Mouse (Mus musculus) bone marrow, adult 2 months (tissue): ENCODE measurements around the gene Abcc9. TPM values are rescaled to one million over a fixed set of nuclear protein-coding genes. Genes with fewer than 3 reads are reported as not detected.

Source experiments
- H3K27ac ChIP-seq: fragments of 200-500 bp; 2 replicates; pipeline ENCODE4 v1.5.1; 2012; ENCODE audit warnings: low read depth, mild to moderate bottlenecking, control low read depth, inconsistent platforms, low read length; ENCODE audit not compliant: control insufficient read depth, poor library complexity, insufficient read depth
- H3K4me1 ChIP-seq: fragments of 200-500 bp; 2 replicates; pipeline ENCODE4 v1.6.1; 2011; ENCODE audit warnings: low read length; ENCODE audit not compliant: control insufficient read depth, insufficient read depth
- H3K4me3 ChIP-seq: fragments of 200-500 bp; replicated peaks from 2 replicates; pipeline ENCODE3; 2011; ENCODE audit warnings: mild to moderate bottlenecking, low read depth, low read length, control low read depth; ENCODE audit not compliant: control insufficient read depth
- CTCF ChIP-seq: fragments of 200-500 bp; IDR thresholded peaks from 2 replicates; pipeline ENCODE4 v1.5.1; 2011; ENCODE audit warnings: low read length, control low read depth; ENCODE audit not compliant: control insufficient read depth, insufficient read depth
- POLR2A ChIP-seq: fragments of 200-500 bp; IDR thresholded peaks from 2 replicates; pipeline ENCODE4 v1.6.1; 2011; ENCODE audit warnings: low read depth, mild to moderate bottlenecking, control low read depth, low read length, borderline replicate concordance; ENCODE audit not compliant: control insufficient read depth
- WGBS: fragments of 180-500 bp; shearing (Covaris S2); methylation state at CpG from one replicate; pipeline ENCODE4 v1.1.7; 2018; 5-methylcytosine and 5-hydroxymethylcytosine counted together
- polyA plus RNA-seq: library from polyadenylated mRNA; stranded (reverse); fragments of >200 nt; gene quantifications from 2 replicates; pipeline ENCODE4 v1.2.4, GENCODE M21; 2011; ENCODE audit warnings: low replicate concordance; ENCODE audit not compliant: missing spikeins, insufficient read depth, insufficient read length

Abcc9 gene
- polyA plus RNA-seq, 1 experiment: 3.8 TPM

DNA sequence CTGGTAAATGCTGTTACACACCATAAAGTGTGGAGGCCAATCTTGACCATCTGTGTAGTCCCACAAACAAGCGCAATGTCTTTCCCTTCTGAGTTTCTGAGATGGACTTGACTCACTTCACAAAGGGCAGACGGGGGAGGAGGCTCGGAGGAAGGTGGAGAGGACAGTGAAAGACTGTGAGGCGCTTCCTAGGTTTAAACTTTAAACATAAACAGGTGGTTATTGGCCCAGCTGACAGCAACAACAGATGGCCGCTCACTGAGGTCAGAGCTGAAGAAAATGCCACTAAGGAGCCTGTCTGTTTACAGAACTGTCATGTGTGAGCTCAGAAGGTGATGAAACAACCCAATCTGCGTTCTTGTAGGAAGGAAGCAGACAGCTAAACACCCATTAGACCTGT is 78.8 kb downstream of the Abcc9 start:
- Histone ChIP-seq H3K4me3 (no peak overlapping the region), H3K27ac (no peak overlapping the region), H3K4me1 (no peaks in the 10 kb centered on the region)
- WGBS: 76% methylated on average over 6 of the region's 6 CpGs
- no peak for TF ChIP-seq POLR2A
- TF ChIP-seq CTCF: no peak

GRCm38 (mm10) chr6:142616659-142617058 is 85.5 kb downstream of the Abcc9 start:
- H3K4me1 ChIP-seq: no peaks in the 10 kb centered on the region
- WGBS: 60% methylated on average over 3 of the region's 3 CpGs

DNA sequence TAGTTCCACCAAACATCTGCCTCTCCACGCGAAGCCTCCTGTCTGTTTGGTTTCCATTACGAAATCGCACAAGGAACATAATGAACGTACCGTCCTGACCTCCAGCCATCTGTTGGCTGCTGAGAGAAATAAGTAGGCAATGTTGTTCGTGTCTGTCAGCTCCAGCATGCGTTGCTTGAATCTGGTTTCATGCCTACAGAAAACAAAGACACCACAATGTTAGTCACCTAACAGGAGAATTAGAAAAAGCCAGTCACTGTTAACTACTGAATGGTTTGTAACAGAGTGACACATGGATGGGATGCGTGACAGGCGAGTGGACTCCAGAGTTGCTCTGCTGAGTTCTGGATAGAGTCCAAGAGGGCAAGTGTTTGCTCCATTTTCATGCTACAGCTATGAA is 87.8 kb downstream of the Abcc9 start:
- WGBS: 65% methylated on average over 10 of the region's 10 CpGs
- Histone ChIP-seq H3K4me3 (no peak overlapping the region), H3K4me1 (no peaks in the 10 kb centered on the region), H3K27ac (no peak overlapping the region)
- TF ChIP-seq CTCF (no peak), POLR2A (no peak)

More at GRCm38 (mm10) chr6:142616659-142617058, 85.5 kb downstream of the Abcc9 start:
- Histone ChIP-seq H3K27ac (no peak overlapping the region), H3K4me3 (no peak overlapping the region)
- TF ChIP-seq CTCF (no peak), POLR2A (no peak)

DNA sequence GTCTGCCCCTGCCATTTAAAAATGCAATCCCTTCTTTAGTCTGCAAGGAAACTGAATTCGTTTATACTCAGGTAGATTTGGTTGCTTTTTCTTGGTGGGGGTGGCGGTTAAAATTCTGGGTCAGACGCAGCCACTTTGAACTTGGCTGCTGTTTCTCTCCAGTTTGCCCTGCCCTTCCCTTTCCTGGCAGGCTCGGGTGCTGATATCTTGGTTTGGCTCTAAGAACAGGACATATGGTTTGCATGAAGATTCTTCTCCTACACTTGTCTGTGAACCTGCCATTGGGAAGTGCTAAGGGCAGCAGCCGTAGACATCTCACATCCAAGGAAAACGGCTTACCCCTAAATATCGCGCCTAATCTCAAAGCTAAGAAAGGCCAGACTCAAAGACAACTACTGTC is 89.7 kb downstream of the Abcc9 start:
- no peak for TF ChIP-seq POLR2A
- Histone ChIP-seq H3K27ac (no peak overlapping the region), H3K4me1 (no peaks in the 10 kb centered on the region), H3K4me3 (no peak overlapping the region)
- 69% methylated on average over 8 of the region's 8 CpGs for WGBS

DNA sequence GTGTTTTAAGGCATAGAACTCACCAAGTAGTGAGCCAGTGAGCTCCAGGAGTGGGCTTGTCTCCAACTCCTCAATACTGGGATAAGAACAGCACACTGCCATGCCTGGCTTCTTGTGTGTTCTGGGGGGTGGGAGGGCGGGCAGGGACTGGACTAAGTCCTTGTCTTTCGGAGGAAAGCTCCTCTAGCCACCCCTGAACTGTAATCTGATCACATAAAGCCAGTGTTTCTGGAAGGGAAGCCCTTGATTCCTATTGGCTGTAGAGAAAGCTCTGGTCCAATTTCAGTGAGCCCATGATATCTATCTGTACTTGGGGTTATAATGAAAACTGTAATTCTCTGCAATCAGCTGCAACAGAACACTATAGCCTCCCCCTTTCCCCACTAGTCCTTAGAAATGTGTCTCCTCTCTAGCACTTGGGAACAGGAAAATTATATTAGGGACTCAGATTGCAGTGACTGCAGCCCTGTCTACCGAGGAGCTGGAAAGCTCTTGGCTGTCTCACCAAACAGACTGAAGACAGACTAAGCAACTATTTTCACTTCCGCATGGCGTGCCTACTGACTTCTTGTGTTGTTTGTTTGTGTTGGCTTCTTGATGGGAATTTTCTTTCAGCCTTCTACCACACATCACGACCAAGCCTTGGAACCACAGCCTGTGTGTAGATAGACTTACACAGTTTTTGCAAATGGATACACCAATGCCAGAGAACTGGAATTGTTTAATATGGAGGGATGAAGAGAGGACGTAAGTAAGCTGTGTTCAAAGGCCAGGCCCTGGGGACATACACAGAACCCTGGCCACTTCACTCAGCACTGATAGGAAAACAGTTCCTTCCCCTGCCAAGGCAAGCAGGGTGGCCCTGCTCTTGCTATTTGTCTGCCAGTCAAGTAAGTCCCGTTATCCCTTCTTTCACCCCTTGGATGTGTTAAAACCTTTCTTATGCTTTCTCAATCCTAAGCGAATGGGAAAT is 92.4 kb downstream of the Abcc9 start:
- H3K4me1 ChIP-seq: no peaks in the 10 kb centered on the region
- TF ChIP-seq CTCF (no peak), POLR2A (no peak)
- 72% methylated on average over 9 of the region's 9 CpGs for WGBS
- no peak overlapping the region for H3K4me3 ChIP-seq
- no peak overlapping the region for H3K27ac ChIP-seq

- no peak for TF ChIP-seq POLR2A
- no peak for TF ChIP-seq CTCF
- no peak overlapping the region for H3K4me3 ChIP-seq
- WGBS: 80% methylated on average over 7 of the region's 7 CpGs
- no peak overlapping the region for H3K27ac ChIP-seq
- no peaks in the 10 kb centered on the region for H3K4me1 ChIP-seq
Observed at GRCm38 (mm10) chr6:142607080-142607479, 95.0 kb downstream of the Abcc9 start.

DNA sequence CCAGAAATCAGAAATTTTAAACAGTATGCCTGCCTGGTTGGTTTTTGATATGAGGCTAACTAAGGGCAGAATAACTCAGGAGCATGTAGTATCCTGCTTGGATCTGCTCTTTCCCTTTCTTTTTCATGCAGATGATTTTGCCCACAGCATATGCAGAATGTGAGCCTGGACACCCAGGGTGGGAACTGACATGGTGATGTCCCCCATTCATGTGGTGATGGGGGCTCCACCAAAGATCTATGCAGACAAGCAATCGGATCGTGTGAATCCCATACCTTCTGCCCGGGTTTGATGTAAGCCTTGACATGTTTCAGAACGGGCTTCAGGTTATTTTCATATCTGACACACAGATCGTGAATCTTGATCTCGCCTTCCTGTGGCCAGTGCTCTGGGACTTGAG is 99.3 kb downstream of the Abcc9 start:
- Histone ChIP-seq H3K27ac (no peak overlapping the region), H3K4me1 (no peaks in the 10 kb centered on the region), H3K4me3 (no peak overlapping the region)
- 63% methylated on average over 6 of the region's 6 CpGs for WGBS
- no peak for TF ChIP-seq CTCF
- no peak for TF ChIP-seq POLR2A

- 69% methylated on average over 4 of the region's 4 CpGs for WGBS
- Histone ChIP-seq H3K4me1 (no peaks in the 10 kb centered on the region), H3K27ac (no peak overlapping the region), H3K4me3 (no peak overlapping the region)
- no peak for TF ChIP-seq POLR2A
- no peak for TF ChIP-seq CTCF
Observed at GRCm38 (mm10) chr6:142578831-142579230, 123.3 kb downstream of the Abcc9 start.
